Mouse (Mus musculus) embryo, embryonic 11.5 days (tissue): ENCODE results near the gene Myh11.

ENCODE experiments used
- DNase-seq: peaks from one replicate; pipeline ENCODE4 v3.0.0-alpha.2; 2012; ENCODE audit warnings: low read depth, low spot score

The Myh11 gene

DNA sequence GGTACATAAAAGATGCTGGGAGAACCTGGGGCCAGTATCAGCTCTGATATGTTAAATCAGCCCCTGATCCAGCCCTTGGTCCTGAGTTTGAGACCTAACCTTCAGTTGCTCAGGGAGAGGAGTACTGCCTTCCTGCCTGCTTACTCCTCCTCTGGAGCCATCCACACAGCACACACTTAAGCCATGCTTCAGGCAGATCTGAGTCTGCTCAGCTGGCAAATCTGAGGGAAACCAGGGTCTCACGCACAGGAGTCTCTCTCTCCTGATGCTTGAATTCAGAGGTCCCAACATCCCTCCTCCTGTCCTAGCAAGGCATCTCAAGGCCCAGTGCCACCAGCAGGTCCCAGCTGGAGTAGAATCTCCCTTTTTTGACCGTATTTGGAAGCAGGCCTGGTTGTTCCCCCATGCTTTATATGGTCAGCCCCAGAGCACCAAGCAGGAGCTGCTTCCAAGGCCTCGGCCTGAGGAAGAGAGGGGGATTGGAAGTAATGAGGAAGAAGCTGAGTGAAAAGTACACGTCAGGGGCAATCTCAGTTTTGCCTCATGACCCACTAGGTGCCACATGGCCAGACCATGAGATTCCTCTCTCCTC is 18.7 kb downstream of the Myh11 start:
- DNase-seq: no peak

DNA sequence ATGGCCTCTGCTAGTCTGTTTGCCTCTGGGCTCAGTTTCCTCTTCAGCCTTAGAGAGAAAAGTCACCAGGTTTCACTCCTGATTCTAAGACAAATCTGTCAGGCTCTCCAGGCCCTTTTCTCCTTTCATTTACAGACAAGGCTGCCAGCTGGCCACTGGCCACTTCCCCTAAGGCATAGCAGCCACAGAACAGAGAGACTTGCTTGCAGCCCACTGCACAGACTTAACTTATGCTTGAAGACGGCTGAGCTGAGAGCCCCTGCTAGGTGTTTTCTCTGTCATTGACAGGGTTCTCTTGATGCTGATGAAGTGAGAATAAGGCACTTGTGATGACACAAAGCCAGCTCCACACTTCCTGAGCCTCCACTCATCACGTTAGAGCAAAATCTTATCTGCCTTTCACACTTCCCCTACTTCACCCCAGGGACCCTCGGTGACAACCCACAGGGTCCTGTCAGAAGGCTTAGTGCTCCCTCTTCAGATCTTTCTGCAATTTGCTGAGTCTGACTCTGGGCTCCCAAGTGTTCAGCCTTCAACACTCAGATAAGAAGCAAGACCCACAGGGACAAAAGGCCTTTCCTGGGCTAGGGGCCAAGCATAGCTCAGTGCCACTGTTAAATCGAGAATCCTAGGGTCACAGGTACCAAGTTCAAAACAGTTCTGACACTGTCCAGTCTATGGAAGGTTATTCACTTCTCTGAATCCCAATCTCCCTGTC is 25.8 kb downstream of the Myh11 start:
- DNase-seq: no peak

DNA sequence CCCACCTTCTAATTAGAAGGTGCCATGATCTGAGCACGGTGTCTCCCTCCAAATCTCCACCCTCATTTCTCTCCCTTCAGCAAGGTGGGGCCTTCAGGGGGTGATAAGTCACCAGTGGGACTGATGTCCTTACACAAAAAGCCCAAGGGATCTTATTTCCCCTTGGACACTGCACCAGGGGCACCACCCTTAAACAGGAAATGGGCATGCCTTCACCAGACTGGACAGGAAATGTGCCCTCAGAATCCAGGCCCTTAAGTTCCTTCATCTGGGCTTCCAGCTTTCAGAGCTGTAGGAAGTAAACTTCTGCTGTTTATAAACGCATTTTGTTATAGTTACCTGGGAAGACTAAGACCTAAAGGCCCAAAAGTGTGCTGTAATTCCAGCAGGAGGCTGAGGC is 26.7 kb downstream of the Myh11 start:
- DNase-seq: no peak

DNA sequence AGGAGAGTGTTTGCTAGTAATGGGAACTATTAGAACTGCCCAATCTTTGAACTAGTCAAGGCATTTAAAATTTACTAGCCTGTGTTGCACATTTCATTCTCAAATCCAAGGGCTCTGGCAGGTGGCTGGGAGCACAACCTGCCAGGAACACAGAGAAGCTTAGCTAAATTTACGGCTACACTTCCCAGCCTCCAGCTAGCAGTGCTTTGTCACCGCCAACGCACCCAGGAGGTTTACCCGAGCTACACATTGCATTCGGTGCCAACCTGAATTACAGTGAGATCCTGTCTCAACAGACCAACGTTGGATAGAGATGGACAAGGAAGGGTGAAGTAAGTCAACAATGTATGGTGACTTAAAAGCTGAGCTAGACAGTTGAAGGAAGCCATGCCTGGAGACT is 27.9 kb downstream of the Myh11 start:
- DNase-seq: no peak

DNA sequence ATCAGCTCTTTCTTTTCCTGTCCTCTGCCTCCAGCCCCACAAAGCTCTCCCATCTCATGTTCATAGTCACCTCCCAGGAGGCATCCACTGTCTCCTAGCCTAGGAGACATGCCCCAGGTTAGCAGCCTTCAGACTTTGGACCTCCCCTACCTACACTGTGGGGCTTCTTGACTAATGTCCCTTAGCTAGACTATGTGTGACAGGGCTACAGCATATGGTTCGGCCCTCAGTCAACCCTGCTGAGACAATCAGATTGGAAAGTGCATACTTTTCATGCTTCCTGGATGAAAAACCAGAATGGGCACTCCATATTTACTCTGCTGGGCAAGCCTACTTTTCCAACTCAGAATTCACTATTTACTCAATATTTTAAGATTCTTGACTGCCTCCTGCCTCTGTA is 28.8 kb downstream of the Myh11 start:
- DNase-seq: no peak

DNA sequence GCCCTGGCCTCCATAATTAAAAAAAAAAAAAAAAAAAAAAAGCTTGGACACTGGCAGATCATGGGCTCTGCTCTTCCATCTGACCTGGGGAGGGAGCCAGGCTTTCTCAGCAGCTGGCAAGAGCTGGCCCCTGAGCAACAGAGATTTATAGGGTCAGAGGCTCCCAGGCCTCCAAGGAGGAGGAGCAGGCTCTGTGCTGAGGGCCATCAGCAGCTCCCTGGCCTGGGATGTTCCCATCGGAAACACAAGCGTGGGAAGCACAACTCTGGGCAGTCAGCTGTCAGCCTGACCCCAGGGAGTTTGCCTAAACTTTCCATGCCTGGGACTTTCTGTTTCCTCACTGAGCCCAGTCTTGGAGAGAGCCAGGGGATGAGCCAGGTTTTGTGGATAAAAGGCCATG is 32.3 kb downstream of the Myh11 start:
- DNase-seq: no peak

DNA sequence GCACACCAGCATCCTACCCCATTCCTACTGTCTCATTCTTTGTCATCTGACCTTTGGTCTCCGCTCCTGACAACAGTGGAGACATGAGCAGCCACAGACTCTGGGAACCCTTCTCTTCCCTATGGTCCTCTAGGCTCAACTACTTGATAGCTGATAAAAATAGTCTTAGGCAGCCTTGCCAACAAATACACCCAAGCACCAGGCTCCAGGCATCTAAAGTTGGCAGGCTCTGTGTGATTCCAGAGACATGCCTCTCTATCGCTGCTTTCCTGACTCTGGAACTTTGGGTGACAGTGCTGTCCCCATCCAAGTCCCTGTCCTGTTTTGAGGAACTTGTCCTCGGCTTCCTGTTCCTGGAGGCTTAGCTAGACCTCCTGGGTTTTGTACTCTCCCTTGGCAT is 37.6 kb downstream of the Myh11 start:
- DNase-seq: no peak

DNA sequence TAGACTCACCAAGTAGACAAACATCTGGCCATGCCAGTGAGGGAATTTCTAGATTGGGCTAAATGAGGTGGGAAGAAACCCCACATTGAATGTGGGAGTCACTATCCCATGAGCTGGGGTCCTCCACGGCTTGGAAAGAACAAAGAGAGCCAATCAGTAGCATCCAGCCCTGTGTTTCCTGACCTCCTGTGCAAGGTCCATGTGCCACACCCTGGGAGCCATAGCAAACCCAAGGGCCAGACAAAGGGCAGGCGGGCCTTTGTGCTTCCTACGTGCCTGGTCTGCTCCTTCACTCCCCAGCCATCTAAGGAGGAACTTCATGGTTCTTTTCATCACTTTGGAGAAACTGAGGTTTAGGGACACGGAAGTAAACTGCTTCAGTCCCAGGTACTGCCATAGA is 38.3 kb downstream of the Myh11 start:
- no peak for DNase-seq

DNA sequence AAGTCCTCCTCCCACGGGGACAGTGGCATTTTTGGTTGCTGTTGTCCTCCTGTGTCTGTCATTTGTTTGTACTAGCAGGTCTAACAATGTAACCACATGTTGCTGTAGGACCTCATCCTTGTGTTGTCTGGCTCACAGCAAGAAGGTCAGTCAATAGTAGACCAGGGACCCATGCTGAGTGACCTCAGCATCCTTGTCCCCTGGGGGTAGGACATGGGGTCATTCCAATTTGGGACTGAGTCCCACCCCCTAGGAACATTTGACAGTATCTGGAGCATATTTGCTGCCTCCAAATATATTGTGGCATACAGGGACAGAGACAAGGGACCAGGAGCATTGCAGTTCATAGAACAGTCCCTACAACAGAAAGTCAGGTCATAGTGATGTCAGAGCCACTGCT is 41.3 kb downstream of the Myh11 start:
- no peak for DNase-seq

DNA sequence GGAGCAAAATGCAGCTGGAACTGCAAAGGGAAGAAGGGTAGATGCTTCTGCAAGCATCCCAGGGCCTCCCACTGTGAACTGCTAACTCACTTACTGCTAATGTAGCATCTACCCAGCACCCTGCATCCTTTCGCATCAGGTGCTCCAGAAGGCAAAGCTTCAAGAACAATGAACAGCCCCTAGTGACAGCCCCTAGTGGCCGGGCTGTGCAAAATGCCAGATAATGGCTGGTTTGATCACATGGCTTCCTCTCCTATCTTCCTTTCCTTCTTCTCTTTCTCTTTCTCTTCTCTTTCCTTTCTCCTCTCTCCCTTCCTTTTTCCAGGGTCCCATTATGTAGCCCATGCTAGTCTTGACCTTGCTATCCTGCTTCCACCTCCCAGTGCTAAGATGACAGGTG is 48.6 kb downstream of the Myh11 start:
- no peak for DNase-seq

DNA sequence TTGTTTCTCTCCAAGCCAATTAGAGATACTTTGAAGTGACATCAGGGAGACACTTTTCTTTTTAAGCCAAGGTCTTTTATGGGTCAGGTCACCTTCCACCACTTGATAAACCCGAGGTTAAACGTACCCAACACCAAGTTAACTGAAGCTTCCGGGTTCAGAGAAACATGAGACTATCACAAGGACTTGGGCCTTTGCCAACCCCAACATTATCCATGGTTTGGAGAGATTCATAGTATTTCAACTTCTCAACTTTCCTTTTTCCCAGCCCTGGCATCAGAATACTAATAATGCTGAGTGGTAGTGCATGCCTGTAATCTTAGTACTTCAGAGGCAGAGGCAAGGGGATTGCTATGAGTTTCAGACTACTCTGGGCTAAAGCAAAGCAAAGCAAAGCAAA is 49.1 kb downstream of the Myh11 start:
- no peak for DNase-seq

DNA sequence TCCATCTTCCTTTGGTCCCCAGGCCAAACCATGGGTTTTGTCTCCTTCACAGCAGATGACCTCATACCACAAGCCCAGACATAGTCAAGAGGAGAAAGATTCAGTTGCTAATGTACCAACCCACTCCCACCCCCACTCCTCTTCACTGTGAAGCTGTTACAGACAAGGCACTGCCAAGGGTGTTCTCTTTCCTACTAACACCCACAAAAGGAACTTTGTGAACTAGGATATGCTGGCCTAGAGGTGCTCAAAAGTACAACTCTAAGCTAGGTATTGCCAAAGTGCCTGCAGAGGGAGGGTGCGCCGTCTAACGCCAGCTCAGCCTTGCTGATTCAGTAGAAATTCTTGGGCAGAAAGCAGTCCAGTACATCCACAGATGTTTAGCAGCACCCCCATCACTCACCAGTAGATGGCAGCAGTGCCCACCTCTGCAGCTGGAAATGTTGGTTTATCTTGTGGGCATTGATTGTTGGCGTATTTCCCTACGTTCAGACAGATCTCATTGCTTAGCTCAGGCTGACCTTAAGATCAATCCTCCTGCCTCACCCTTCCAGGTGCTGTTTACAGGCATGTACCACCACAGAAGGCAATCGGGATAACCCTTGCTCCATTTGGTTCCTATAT is 54.0 kb downstream of the Myh11 start:
- peak; percentile 63 for DNase-seq

DNA sequence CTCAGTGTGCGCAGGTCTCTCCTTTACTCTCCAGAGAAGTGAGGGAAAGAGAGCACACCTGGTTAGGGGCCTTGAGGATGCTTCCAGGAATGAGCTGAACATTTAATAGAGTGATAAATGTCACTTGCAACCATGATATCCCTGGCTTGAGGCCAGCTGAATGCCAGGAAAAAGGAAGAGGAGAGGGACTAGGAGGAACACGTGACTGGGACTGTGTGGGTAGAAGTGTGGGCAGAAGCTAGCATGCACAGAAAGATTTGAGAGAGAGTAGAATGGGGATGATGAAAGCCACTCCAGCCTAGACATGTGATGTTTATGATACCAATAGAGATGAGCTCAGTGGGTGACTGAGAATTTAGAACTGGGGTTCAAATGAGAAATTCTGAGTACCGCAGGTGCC is 76.0 kb downstream of the Myh11 start:
- DNase-seq: no peak

DNA sequence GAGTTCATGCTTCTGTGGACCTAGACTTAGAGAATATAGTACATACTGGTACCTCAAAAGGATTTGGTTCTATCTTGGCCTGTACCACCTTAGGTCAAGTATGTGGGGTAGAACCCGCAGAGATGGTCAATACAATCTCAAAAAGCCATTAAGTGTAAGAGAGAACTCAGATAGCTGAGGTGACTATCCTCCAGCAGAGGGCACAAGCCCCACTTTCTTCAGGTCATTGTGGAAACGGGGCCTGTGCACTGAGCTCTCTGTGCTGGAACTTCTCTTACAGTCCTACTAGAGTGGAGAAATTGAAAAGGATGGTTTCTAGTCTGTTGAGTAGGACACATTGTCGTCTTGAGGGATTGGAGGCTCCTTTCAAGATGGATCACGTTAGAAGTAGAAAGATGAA is 92.4 kb downstream of the Myh11 start:
- no peak for DNase-seq

DNA sequence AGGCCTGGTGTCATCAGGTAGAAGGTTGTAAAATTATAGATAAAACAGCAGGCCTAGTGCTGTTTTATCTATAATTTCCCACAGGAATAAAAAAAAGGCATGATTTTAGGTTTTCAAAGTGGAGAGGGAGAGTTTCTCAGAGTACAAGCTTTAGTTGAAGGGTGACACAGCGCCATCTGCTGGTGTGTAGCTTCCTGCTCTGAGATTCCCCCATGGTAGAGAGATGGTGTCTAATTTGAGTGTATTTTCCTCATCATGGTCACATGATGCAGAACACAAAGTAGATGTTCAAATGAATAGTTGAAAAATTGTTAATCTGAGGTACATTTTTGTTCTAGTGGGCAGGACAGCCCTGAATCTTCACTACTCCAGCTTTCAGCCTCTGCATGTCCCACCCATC is 95.7 kb downstream of the Myh11 start:
- peak; percentile 31 for DNase-seq

DNA sequence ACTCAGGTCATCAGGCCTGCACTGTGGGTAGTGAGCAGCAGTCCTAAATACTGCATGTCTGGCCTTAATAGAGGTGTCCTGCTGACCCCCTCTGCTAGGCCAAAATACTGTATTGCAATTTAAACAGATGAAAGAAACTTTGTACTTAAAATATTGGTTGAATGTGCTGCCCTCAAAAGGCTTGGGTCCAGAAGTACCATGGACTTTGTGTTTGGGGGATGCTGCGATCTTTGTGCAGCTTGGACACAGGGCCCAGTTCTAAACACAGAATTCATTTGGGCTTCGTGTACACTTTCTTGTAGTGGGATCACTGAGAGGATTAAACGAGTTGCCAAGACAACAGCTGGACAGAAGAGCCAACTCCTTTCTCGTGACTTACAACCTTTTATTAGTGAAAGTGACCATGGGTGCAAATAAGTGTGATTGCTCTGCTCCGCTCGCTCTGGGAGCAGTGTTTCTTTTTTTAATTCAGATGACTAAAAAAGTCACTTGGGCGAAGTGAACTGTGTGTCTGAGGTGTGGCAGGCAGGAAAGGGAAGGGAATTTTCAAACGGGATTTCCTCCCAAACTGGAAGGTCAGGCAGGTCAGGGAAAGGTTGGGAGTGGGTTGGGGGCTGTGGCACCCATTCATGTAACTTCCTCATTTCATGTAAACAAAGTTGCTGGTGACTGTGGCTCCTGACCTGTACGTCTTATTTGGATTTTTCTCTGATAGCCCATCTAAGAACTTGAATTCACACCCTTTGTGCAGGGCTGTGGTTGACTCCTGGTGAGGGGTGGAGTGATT is 96.8 kb downstream of the Myh11 start:
- no peak for DNase-seq

DNA sequence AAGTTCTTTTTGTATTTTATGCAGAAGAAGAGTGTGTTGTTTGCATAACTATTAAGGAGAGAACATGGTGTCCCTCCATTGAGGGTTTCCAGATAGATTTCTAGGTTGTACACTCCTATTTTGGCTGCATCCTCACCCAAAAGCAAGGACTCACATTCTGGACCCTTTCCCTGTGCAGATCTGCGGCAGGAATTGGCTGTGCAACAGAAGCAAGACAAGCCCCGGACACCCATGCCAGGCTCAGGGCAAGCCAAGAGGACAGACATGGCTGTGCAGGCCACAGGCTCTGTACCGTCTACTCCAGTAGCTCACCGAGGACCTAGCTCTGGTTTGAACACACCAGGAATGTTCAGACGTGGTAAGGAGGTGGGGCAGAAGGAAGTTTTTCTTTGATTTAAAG is 105.7 kb downstream of the Myh11 start:
- no peak for DNase-seq

DNA sequence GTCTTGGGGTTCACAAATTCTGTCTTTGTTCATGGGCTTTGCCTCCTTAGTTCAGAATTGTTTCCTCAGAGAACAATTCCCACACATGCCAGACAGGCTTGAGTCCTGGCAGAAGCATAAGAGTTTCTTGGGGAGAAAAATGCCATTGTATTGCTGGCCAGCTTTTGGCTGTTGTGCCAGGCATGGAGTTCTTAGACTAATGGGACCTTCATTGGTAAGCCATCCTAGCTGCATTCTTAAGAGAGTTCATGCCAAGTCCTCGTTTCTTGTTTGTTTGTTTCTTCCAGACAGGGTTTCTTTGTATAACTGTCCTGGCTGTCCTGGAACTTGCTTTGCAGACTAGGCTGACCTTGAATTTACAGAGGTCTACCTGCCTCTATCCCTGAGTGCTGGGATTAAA is 107.3 kb downstream of the Myh11 start:
- no peak for DNase-seq

DNA sequence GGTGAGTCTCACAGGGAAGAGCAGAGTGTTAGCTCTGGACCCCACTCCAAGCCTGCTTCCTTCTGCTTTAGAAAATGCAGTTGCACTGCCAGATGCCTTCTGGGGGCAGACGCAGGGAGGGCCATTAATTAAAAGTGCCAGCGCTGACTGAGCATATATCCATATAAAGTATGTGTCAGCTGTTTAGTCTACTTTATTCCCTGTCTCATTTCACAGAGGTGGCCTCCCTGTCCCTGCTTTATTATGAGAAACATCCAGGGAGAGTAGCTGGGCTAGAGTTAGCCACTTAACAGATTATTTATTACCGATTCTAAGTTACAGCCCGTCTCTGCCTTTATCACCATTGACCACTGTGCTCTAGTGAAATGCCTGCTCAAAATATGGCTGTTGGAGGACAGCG is 108.8 kb downstream of the Myh11 start:
- DNase-seq: no peak

DNA sequence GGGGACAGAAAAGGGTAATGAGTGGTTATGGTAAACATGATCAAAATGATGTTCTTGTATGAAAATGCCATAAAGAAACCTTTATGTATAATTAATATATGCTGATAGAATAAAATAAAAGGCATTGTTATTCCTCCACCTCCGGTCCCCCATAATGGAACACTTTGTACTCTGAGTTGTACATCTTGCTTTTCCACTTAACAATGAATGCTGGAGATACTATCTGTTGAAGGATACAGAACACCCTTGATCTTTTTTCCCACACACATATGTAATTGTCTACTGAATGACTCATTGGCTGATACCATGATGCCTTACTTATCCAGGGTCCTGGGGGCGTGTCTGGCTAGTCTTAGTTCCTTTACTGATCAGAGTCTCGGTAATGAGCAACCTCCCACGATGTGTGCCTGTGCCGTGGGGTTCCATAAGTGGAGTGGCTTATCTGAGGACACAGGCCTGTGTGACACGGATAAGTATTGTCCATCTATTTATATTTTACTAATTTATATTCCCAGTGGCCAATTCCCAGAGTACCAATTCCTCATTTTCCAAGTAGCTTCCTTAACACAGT is 110.9 kb downstream of the Myh11 start:
- no peak for DNase-seq

DNA sequence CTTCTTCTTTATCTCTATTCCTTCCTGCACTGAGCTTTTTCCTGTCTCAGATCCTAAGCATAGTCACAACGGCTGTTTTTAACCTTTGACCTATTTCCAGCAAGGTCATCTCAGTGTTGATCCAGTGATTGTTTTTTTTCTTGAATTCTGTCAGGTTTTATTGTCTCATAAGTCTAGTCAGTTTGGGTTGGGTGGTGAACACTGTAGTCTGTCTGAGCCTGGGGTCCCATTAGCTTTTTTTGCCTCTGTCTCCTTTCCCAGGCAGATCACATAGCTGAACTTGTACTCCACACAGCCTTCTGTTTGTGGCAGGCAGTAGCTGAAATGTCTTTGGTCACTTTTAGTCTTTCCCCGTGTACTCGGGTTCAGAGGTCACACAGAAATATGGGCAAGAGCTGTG is 113.1 kb downstream of the Myh11 start:
- DNase-seq: no peak

DNA sequence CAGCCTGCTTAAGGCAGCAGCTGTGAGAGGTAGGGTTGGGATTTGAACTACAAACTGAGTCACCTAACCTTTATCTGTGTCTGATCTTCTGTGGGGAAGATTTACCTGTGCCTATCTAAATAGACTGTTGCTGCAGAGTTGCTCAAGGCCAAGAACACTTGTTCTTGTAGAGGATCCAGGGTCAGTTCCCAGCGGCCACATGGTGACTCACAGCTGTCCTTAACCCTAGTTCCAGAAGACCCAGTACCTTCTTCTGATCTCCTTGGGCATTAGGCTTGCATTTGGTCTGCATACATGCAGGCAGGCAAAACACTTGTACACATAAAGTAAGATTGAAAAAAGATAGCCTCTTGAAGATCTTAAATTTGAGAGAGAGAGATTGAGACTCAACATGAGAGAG is 121.5 kb downstream of the Myh11 start:
- no peak for DNase-seq
